Mouse (Mus musculus): ENCODE measurements around the gene AL731706.2. TPM values are rescaled to one million over a fixed set of nuclear protein-coding genes. Genes with fewer than 3 reads are reported as not detected.

The AL731706.2 gene
- 33.0 and 45.8 TPM in 2 replicates for polyA plus RNA-seq (2016; fragmentation: Nextera tagmentation; extraction: Ambion mirVana)

- 91% methylated on average over 2 of the region's 2 CpGs for WGBS
- no peak within 1 kb of the TSS for H3K27ac ChIP-seq
- H3K4me3 ChIP-seq = no peak within 1 kb of the TSS
- H3K9me3 ChIP-seq = no peaks in the 10 kb centered on the region
- no peaks in the 10 kb centered on the region for H3K27me3 ChIP-seq (ENCODE audit: insufficient read depth, poor library complexity, severe bottlenecking)
- H3K36me3 ChIP-seq = peaks cover 47% of the 10 kb centered on the region
- no peak for DNase-seq (ENCODE audit: low spot score)
- 0 out of 2 replicates have a peak, but pooled peaks cover 6% of the 10 kb centered on the region for H3K4me1 ChIP-seq (replicated peaks)
These were observed at the start of gene AL731706.2 for GRCm38 (mm10) chr2:136885579-136885978. Gene AL731706.2, minus strand, starts transcription at chr2:136885679.

- Histone ChIP-seq H3K27me3 (ENCODE audit: insufficient read depth, poor library complexity, severe bottlenecking) (no peaks in the 10 kb centered on the region), H3K4me3 (no peak overlapping the region), H3K36me3 (no peaks in the 10 kb centered on the region), H3K27ac (no peak overlapping the region), H3K9me3 (no peaks in the 10 kb centered on the region), H3K4me1 (replicated peaks) (0 out of 2 replicates have a peak, but pooled peaks cover 11% of the 10 kb centered on the region)
- DNase-seq (ENCODE audit: low spot score) = no peak
- 68% methylated on average over 4 of the region's 4 CpGs for WGBS
These were observed 35.5 kb upstream of the AL731706.2 start for GRCm38 (mm10) chr2:136921003-136921408.

- DNase-seq (ENCODE audit: low spot score) = no peak
- Histone ChIP-seq H3K27me3 (ENCODE audit: insufficient read depth, poor library complexity, severe bottlenecking) (no peaks in the 10 kb centered on the region), H3K4me1 (replicated peaks) (0 out of 2 replicates have a peak, but pooled peaks cover 11% of the 10 kb centered on the region), H3K9me3 (no peaks in the 10 kb centered on the region), H3K4me3 (no peak overlapping the region), H3K27ac (no peak overlapping the region), H3K36me3 (no peaks in the 10 kb centered on the region)
- 86% methylated on average over 3 of the region's 3 CpGs for WGBS
These were observed 34.9 kb upstream of the AL731706.2 start for GRCm38 (mm10) chr2:136920257-136920993.

- no peak for DNase-seq (ENCODE audit: low spot score)
- no peaks in the 10 kb centered on the region for H3K36me3 ChIP-seq
- H3K27ac ChIP-seq = 0 out of 2 replicates have a peak overlapping the region, but pooled peaks have one; percentile 18
- no peaks in the 10 kb centered on the region for H3K9me3 ChIP-seq
- 97% methylated on average over 1 of the region's 1 CpGs for WGBS
- no peaks in the 10 kb centered on the region for H3K27me3 ChIP-seq (ENCODE audit: insufficient read depth, poor library complexity, severe bottlenecking)
- H3K4me1 ChIP-seq (replicated peaks) = peaks cover 14% of the 10 kb centered on the region; the same call in 1 of the 2 replicates
- no peak overlapping the region for H3K4me3 ChIP-seq
These were observed 34.0 kb upstream of the AL731706.2 start for GRCm38 (mm10) chr2:136919433-136919832.

- H3K9me3 ChIP-seq = no peaks in the 10 kb centered on the region
- H3K4me1 ChIP-seq (replicated peaks) = peaks cover 47% of the 10 kb centered on the region
- WGBS = 57% methylated on average over 3 of the region's 3 CpGs
- no peaks in the 10 kb centered on the region for H3K27me3 ChIP-seq (ENCODE audit: insufficient read depth, poor library complexity, severe bottlenecking)
- DNase-seq (ENCODE audit: low spot score) = no peak
- H3K27ac ChIP-seq = peak overlapping the region; percentile 29; the same call in 1 of the 2 replicates
- H3K4me3 ChIP-seq = no peak overlapping the region
- no peaks in the 10 kb centered on the region for H3K36me3 ChIP-seq
These were observed 28.9 kb upstream of the AL731706.2 start for GRCm38 (mm10) chr2:136914334-136914902.

- Histone ChIP-seq H3K9me3 (no peaks in the 10 kb centered on the region), H3K36me3 (no peaks in the 10 kb centered on the region), H3K4me3 (no peak overlapping the region), H3K27me3 (ENCODE audit: insufficient read depth, poor library complexity, severe bottlenecking) (no peaks in the 10 kb centered on the region), H3K4me1 (replicated peaks) (peaks cover 49% of the 10 kb centered on the region), H3K27ac (peak overlapping the region; percentile 62)
- no peak for DNase-seq (ENCODE audit: low spot score)
- 52% methylated on average over 3 of the region's 3 CpGs for WGBS
These were observed 27.5 kb upstream of the AL731706.2 start for GRCm38 (mm10) chr2:136913021-136913420.

- Histone ChIP-seq H3K27ac (peak overlapping the region; percentile 78), H3K36me3 (no peaks in the 10 kb centered on the region), H3K27me3 (ENCODE audit: insufficient read depth, poor library complexity, severe bottlenecking) (no peaks in the 10 kb centered on the region), H3K4me3 (no peak overlapping the region), H3K4me1 (replicated peaks) (peaks cover 49% of the 10 kb centered on the region), H3K9me3 (no peaks in the 10 kb centered on the region)
- WGBS = 27% methylated on average over 4 of the region's 4 CpGs
- DNase-seq (ENCODE audit: low spot score) = peak; percentile 42
These were observed 26.5 kb upstream of the AL731706.2 start for GRCm38 (mm10) chr2:136911958-136912411.

- H3K27ac ChIP-seq = peak overlapping the region; percentile 69
- WGBS = 61% methylated on average over 2 of the region's 2 CpGs
- no peaks in the 10 kb centered on the region for H3K27me3 ChIP-seq (ENCODE audit: insufficient read depth, poor library complexity, severe bottlenecking)
- peaks cover 12% of the 10 kb centered on the region for H3K36me3 ChIP-seq
- no peak overlapping the region for H3K4me3 ChIP-seq
- no peaks in the 10 kb centered on the region for H3K9me3 ChIP-seq
- H3K4me1 ChIP-seq (replicated peaks) = peaks cover 39% of the 10 kb centered on the region
- DNase-seq (ENCODE audit: low spot score) = no peak
These were observed 23.8 kb upstream of the AL731706.2 start for GRCm38 (mm10) chr2:136909298-136909697.

- peaks cover 33% of the 10 kb centered on the region for H3K4me1 ChIP-seq (replicated peaks)
- H3K36me3 ChIP-seq = peaks cover 12% of the 10 kb centered on the region
- no peak overlapping the region for H3K4me3 ChIP-seq
- no peaks in the 10 kb centered on the region for H3K27me3 ChIP-seq (ENCODE audit: insufficient read depth, poor library complexity, severe bottlenecking)
- no peaks in the 10 kb centered on the region for H3K9me3 ChIP-seq
- H3K27ac ChIP-seq = no peak overlapping the region
- no peak for DNase-seq (ENCODE audit: low spot score)
- 76% methylated on average over 3 of the region's 3 CpGs for WGBS
These were observed 23.1 kb upstream of the AL731706.2 start for GRCm38 (mm10) chr2:136908596-136908995.

GRCm38 (mm10) chr2:136896131-136896530 is 10.7 kb upstream of the AL731706.2 start:
- peaks cover 15% of the 10 kb centered on the region for H3K4me1 ChIP-seq (replicated peaks)
- no peaks in the 10 kb centered on the region for H3K27me3 ChIP-seq (ENCODE audit: insufficient read depth, poor library complexity, severe bottlenecking)
- H3K9me3 ChIP-seq = no peaks in the 10 kb centered on the region
- no peaks in the 10 kb centered on the region for H3K36me3 ChIP-seq
- DNase-seq (ENCODE audit: low spot score) = no peak
- H3K4me3 ChIP-seq = no peak overlapping the region
- WGBS = 91% methylated on average over 2 of the region's 2 CpGs
- no peak overlapping the region for H3K27ac ChIP-seq

GRCm38 (mm10) chr2:136894494-136894893 is 9.0 kb upstream of the AL731706.2 start:
- peaks cover 21% of the 10 kb centered on the region for H3K4me1 ChIP-seq (replicated peaks)

GRCm38 (mm10) chr2:136891951-136892371 is 6.5 kb upstream of the AL731706.2 start:
- peak overlapping the region; percentile 78 for H3K4me3 ChIP-seq
- H3K27me3 ChIP-seq (ENCODE audit: insufficient read depth, poor library complexity, severe bottlenecking) = no peaks in the 10 kb centered on the region
- peak overlapping the region; percentile 94 for H3K27ac ChIP-seq
- peaks cover 21% of the 10 kb centered on the region for H3K4me1 ChIP-seq (replicated peaks)
- H3K9me3 ChIP-seq = no peaks in the 10 kb centered on the region
- DNase-seq (ENCODE audit: low spot score) = peak; percentile 93
- H3K36me3 ChIP-seq = no peaks in the 10 kb centered on the region
- 0% methylated on average over 23 of the region's 23 CpGs for WGBS

More at GRCm38 (mm10) chr2:136894494-136894893, 9.0 kb upstream of the AL731706.2 start:
- no peak for DNase-seq (ENCODE audit: low spot score)
- H3K36me3 ChIP-seq = no peaks in the 10 kb centered on the region
- WGBS = 82% methylated on average over 2 of the region's 2 CpGs
- H3K27me3 ChIP-seq (ENCODE audit: insufficient read depth, poor library complexity, severe bottlenecking) = no peaks in the 10 kb centered on the region
- H3K27ac ChIP-seq = no peak overlapping the region
- no peak overlapping the region for H3K4me3 ChIP-seq
- H3K9me3 ChIP-seq = no peaks in the 10 kb centered on the region
